Mouse (Mus musculus): ENCODE measurements around the gene Efna2.

The Efna2 gene

DNA sequence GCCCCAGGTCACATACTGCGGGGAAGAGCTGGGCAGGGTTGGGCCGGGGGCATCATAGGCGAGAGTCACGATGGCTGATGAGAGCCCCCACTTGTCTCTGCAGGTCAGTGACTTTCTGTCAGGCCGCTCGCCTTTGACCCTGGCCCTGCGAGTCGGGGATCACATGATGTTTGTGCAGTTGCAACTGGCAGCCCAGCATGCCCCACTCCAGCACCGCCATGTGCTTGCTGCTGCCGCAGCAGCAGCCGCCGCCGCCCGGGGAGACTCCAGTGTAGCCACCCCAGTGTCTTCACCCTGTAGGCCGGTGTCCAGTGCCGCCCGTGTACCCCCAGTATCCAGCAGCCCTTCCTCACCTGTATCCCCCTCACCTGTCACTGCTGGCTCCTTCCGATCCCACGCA lies 25.6 kb upstream of the Efna2 start:
- in situ Hi-C loops (cut with MboI; ENCODE audit: low sequenced_read_pairs) = no loop called here

DNA sequence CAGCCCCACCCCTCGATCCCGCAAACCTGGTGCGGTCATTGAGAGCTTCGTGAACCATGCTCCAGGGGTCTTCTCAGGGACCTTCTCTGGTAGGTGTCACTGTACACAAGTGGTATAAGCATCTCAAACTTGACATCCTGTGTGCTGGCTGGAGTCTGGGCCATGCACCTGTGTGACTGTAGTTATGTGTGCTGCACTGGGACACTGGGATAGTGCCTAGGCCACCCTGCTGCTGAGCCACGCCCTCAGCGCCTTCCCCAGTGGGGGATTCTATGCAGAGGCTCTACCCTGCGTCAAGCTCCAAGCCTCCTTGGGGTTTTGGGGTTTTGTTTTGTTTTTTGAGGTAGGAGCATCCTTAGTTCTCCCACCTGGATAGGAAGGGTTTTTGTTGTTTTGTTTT lies 24.9 kb upstream of the Efna2 start:
- in situ Hi-C loops (cut with MboI; ENCODE audit: low sequenced_read_pairs) = no loop called here

DNA sequence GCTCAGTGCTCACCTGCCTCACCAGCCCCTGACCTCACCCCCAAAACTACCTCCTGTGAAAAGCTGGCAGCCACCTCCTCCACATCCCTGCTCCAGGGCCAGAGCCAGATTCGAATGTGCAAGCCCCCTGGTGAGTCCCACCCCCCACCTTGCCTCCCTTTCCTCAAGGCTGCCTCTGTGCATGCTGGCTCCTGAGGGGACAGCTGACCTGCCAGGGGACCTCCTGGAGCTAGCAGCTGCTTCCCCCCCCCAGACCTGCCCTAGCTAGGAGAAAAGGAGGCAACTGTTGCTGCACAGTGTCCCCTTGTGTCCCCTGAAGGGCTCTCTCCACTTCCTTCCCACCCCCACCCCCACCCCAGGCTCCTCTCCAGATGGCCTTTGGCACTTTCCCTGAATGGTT lies 24.0 kb upstream of the Efna2 start:
- in situ Hi-C loops (cut with MboI; ENCODE audit: low sequenced_read_pairs) = no loop called here

DNA sequence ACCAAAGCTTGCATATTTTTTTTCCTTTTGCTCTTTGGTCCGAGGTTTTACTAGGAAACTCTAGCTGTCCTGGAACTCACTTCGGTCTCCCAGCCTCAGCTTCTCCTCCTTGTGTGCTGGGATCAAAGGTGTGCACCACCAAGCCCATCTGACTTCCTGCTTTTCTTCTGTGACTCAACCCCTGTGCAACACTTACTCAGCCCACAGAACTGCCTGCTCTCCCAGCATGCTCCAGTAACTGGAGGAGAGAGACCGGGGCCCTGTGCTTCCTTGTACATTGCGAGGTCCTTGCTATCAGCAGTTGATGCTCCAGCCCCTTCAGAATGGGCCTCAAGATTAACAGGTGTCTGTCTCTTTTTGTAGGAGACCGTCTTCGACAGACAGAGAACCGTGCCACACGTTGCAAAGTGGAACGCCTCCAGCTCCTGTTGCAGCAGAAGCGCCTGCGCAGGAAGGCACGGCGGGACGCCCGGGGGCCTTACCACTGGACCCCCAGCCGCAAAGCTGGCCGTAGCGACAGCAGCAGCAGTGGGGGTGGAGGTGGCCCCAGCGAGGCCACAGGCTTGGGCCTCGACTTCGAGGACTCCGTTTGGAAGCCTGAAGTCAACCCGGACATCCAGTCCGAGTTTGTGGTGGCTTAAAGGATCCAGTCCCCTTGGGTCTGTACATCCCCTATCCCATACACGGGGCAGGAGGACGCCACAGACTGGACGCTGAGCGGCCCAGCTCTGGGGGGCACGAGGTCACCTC lies 23.1 kb upstream of the Efna2 start:
- in situ Hi-C loops (cut with MboI; ENCODE audit: low sequenced_read_pairs) = no loop called here

DNA sequence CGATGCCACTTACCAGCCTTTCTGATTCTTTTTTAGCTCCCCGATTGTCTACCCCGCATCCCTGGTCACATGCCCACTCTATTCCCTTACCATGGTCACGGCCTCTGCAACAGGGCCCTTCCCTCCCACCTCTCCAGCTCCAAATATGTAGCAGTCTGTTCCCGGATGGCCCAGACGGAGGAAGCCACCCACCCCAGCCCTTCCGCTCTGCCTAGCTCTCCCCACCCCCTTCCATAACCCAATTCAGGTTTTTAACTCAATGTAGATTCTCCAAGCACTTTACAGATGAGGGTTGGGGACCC lies 22.6 kb upstream of the Efna2 start:
- in situ Hi-C loops (cut with MboI; ENCODE audit: low sequenced_read_pairs) = no loop called here

DNA sequence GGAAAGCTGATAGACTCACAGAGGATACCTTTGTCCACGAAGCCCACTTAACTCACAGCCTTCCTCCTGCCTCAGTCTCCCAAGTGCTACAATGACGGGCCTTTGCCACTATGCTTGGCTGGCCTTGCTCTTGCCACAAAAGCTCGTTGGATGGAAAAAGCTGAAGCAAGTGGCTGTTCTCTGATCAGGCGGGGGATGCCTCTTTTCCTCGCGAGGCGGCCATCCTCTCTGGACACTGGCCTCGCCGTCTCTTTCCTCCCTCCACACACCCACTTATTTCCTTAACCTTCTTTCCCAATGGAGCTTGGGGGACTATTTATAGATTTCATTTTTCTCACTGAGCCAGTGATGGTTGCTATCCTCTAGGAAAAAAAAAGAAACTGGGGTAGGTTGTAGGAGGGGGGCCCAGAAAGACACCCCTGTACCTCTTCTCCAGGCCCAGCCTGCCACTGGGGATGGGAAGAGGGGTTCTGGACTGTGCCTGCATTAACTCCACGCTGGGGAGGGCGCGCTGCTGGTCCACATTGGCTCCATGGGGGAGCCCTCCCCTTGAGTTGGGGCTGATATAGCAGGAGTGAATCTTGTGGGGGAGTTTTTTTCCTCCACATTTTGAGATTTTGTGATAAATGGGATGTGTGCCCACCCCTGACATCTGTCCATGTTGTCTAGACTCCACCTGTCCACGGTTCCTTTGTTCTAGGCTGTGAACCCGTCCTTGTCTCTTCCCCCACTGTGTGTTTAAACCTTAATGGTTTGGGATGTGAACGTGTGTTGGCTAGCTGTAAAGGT lies 21.9 kb upstream of the Efna2 start:
- in situ Hi-C loops (cut with MboI; ENCODE audit: low sequenced_read_pairs) = no loop called here

DNA sequence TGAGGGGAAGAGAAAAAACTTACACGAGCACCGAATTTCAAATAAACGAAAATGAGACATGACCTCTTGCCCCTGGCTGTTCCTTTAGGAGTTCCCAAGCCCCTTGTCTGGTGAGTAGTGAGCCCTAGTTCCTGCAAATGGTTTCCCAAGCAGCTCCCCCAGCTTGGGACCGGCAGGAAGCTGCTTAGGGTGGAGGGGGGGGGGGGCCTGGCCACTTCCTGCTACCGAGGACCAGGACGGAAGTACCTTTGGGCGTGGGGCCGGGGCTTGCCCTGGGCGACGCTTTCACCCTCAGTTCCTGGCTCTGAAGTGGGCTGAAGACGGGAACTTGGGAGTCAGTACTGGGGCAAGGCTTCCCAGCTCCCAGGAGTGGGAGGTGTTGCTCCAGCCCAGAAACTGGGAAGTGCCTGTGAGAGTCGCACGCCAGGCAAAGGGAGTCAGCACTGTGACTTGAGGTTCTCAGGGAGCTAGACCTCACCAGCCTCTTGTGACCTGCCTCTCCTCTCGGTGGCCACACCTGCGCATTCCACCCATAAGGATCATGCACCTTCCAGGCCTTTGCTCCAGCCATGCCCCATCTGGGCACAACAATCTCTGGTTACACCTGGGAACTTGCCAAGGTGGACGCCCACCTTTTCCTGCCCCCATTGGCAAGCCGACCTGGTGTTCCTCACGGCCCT lies 20.8 kb upstream of the Efna2 start:
- in situ Hi-C loops (cut with MboI; ENCODE audit: low sequenced_read_pairs) = no loop called here

DNA sequence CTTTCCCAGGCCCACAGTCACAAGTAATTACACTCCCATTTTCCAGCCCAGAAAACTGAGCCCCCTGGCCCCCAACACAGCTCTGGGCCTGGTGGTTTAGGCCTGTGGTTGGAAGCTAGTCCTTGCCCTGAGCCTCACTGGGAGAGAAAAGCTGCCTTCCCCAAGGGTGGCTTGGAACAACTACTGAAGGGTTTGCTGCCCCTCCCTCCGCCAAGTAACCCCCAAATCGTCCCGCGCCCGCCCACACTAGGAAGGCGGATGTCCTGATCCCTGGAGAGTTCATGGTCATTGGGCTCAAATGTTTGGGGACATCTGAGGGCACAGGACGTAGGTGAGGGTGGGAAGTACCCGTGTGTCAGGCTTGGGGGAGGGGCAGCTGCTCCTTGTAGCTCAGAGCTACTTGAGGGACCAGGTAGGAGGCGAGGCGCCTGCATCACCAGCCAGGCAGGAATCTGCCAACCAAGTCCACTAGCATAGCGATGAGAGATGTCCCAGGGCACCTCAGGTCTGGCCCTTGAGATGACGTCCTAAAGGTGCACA lies 20.2 kb upstream of the Efna2 start:
- in situ Hi-C loops (cut with MboI; ENCODE audit: low sequenced_read_pairs) = no loop called here

DNA sequence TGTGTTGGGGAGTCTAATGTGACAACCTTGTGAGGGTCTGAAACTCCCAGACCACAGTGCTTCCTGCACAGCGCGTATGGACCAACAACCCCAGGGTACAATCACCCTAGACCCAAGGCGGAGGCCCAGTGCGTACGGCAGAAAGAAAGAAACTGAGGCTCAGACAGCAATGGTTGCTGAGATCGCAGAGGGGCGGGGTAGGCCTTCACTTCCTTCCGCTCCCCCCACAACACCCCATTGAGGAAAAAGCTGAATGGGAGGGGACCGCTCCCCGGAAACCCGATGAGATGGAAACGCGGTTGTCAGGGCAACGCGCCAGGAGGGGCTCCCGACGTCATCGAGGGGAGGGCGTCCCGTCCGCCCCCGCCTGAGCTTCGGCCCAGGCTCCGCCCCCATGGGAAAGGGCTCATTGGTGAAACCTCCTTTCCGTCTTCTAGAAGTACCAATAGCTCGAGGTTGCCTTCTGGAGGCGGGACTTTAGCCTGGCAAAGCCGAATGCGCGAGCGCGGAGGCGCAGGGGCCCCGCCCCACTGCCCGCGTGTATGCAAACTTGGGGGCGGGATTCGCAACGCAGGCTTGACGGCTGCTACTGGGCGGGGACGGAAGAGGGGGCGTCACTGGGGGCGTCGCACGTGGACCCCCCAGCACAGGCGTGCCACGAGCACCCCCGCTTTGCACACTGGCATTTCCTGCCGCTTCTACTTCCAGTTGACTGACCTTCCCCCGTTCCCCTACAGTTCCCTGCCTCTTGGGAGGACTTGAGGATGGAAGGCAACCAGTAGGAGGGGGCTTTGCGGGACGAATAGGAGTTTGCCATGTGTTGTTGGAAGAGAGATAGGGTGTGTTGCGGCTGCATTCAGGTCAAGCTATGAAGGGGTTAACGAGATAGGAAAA lies 19.5 kb upstream of the Efna2 start:
- in situ Hi-C loops (cut with MboI; ENCODE audit: low sequenced_read_pairs) = no loop called here

DNA sequence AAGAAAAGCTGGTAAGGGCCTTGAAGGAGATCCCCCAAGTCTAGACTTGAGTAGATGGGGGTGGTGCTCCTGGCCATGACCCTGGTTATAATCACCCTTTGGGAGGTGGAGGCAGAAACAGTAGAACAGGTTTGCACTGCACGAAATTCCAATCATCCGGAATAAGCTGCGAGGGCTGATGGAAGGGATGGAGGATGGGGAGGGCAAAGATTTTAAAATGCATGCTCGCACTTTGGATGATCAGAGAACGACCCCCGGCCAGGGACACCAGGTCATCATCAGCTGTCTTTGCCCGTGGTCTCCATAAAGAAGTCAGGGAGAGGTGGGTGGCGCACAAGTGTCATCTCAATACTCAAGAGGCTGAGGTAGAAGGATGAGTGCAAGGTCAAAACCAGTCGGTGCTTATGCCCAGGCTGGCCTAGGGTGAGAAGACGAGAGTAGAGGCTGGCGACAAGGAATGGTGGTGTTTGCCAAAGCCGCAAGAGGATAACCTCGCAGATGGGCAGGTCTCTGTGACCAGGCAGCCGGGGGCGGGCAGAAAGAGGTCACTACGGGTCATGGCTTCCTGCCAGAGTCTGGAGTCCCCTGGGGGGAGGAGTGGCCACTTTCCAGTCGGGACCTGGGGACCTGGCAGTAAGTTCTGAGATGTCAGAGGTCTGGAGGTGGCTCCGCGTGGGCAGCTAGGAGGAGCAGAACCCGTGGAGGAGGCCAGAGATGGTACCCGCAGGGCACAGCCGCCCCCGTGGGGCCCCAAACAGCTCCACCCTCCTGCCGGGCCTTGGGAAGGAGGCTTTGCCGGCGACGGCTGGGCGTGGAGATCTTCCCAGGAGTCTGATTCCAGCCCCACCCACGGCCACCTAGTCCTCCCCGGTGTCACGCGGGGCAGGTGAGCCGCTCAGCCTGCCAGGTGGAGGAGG lies 18.6 kb upstream of the Efna2 start:
- in situ Hi-C loops (cut with MboI; ENCODE audit: low sequenced_read_pairs) = no loop called here

DNA sequence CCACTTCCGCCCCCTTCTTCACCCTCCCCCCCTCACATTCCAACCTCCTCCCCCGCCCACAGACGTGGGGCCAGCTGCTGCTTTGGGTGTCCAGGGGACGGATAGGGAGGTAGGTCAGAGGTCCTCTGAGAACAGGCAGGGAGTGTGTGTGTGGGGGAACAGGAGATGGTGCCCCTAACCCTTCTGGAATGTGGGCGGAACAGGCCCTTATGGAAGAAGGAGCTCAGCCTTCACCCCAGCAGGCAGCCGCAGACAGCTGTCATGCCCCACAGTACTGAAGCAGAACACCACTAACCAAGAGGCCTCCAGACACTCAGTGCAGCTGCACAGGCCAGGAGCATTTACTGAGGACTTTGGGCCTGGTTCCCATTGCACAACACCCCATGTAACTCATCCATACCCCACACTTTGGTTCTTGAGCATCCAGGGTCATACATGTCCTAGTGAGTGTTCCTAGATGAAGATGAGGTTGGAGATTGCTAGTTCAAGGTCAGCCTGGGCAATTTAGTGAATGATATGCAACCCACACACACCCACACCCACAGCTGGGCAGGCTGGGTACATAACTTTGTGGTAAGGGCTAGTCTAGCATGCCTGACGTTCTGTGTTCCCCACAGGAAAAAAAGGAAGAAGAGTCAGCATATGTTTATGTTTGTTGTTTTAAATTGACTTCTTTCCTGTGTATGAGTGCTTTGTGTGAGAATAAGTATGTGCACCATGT lies 17.6 kb upstream of the Efna2 start:
- in situ Hi-C loops (cut with MboI; ENCODE audit: low sequenced_read_pairs) = no loop called here

DNA sequence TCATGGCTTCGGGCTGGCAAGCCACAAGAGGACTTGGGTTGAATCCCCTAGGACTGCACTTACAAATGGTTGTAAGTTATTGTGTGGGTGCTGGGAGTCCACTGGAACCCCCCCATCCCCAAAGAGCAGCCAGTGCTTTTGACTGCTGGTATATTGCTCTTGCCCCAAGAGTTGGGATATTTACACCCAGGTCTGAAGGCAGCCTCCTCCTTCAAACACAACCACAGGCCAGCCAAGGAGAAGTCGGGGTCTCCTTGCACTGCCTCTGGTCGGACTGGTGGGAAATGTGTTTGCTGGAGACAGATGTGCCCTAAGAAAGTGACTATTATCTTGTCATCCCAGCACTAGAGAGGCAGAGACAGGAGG lies 17.1 kb upstream of the Efna2 start:
- in situ Hi-C loops (cut with MboI; ENCODE audit: low sequenced_read_pairs) = no loop called here

DNA sequence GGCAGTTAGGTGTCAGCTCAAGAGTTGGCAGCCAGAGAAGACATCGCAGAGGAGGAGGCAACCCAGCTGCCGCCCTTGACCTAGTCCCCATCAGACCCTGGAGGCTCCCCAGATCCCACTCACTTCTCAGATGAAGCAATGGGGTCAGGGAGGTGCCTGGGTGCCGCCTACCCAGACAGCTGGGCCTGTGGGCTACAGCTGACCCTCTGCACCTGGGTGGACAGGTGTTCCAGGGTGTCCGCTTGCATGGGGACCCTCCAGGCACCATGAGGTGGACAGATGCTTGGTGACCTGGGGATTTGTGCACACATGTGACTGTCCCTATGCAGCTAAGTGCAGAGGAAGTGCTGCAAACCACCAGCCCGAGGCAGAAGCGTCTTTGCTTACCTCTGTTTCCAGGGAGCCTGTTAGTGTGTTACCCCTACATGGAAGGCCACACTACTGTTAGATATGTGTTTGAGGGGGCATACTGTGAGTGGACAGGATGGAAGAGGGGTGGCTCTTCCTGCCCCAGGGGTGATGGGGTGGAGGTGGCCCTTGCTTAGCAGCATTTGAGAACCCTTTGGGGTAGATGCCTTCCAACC lies 16.5 kb upstream of the Efna2 start:
- in situ Hi-C loops (cut with MboI; ENCODE audit: low sequenced_read_pairs) = no loop called here

DNA sequence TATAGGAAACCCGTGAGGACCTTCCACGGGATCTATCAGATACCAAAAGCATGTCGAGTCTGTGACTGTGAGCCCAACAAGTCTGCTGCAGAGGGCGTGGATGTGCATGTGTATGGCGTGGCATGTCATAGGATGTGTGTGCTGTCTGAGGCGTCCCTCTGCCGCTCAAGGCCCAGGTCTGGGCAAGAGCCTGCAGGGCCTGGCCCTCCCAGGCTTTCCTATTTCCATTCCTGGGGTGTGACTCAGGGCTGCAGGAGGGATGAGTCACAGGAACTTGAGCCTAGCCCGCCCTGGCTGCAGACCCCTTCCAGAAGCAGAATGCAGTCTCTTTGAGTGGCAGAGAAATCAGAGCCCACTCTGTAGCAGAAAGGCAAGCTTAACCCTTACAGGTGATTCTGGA lies 15.6 kb upstream of the Efna2 start:
- in situ Hi-C loops (cut with MboI; ENCODE audit: low sequenced_read_pairs) = no loop called here

DNA sequence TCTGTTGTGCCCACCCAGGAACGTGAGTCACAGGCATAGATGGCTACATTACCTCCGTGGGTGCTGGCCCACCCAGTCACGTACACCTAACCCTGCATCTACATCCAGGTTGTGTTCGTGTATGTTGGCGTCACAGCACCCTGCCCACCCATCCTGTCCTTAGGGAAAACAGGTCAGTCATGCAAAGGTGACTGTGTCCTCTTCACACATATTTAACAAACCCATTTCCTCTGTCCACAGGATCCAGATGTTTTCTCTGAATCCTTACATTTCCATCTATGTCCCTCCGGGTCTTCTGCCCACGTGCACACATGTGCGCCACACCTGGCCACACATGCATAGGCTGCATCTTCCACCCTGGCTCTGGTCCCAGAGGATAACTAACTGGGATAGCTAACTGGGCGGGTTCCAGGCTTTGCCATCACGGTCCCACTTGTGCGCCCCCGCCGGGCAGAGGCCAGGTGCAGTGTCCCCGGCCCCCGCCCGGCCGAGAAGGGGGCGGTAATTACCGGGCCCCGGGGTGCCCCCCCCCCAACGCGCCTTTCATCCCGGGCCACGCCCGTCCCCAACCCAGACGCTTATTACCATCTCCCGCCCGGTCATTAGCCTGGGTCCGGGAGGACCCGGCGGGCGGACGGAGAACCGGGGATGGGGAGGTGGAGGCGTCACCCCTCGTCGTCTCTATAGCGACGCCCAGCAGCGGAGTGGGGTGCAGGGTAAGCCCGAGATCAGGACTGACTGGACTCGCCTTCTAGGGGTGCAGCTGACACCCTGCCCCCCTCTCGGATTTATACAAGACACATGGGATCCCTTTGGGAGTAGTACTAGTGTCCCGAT lies 14.9 kb upstream of the Efna2 start:
- in situ Hi-C loops (cut with MboI; ENCODE audit: low sequenced_read_pairs) = no loop called here

DNA sequence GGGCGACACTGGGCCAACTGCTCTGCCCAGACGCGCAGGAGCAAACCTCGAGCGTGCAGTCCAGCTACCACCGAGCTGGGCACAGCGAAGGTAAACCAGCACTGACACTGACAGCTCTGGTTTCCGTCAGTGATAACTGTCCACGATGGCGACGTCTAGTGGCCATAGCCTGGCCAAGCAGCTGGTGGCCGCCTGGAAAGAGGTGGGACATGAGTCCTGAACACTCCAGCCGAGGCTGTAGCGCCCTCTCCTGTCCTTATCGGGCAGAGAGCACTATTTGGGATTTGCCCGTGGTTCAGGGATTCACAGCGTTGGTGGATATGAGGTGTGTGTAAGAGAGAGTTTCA lies 14.3 kb upstream of the Efna2 start:
- in situ Hi-C loops (cut with MboI; ENCODE audit: low sequenced_read_pairs) = no loop called here

DNA sequence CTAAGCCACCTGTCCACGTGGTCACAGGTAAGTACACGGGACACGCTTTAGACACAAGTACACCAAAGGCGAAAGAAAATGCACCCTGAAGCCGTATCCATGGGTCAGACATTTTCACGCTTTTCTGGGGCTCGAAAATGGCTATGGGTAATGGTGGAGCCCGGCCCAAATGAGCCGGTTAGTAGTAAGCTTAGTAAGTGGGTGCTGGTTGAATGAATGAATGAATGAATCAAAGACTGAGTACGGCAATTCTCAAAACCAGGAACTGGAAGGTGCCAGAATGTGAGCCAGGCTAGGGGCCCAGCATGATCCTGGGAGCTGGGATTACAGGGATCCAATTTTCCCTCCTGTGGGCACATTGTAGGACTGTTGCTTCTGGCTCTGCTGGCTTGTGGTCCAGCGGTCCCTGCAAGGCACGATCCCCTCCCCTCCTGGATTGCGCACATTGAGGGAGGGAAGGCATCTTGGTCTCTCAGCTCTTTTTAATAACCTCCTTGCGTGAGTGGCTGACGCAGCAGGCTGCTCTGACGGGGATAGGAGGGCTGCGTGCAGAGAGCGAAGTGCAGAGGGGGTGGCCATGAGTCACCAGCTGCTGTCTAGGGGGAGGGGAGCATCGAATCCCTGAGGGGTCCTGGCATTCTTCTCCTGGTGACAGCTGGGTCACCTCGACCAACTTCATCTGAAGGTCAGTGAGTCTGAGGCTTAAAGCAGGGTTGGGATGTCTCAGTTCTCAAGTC lies 13.7 kb upstream of the Efna2 start, which contains the start of gene Cirbp:
TSS of gene Cirbp (plus strand) at position 594 of the 737 bp plus-strand sequence.
- in situ Hi-C loops (cut with MboI; ENCODE audit: low sequenced_read_pairs) = no loop called here
